Comparison of ENCODE assay signal across 14 mouse cellular contexts in the genomic region with DNA sequence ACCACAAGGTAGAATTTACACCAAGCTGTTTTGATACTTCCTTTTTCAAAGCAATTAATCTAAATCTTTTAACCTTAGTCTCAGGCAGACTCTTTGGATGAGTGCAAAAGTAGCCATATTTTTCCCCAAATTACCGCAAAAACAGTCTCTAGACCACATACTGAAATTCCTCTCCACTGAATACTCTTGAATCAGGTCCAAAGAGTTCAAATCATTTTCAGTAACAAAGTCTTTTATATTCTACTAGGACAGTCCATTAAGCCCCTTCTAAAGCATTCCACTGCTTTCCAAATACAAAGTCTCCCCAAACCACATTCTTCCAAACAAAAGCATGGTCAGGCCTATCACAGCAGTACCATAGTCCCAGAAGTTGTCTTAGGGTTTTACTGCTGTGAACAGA.
"Had no signal": no experiment of that assay in that cellular context is flagged by ENCODE, and none has a peak within 500 bp of the region (broad histone marks: within the 10 kb centered on the region; RNA-seq: fewer than 3 reads in every experiment).

No protein-coding gene starts in this region.

- DNase-seq: cerebellum, adult 9-10 months; cerebellum, adult 9-11 months; cerebellum, postnatal 10 days; cerebellum, postnatal 14 days; cerebellum, postnatal 25 days; cerebellum, postnatal 36 days; embryo, embryonic 11 days; forebrain, postnatal 0 days; gastrocnemius, adult 2 months; gastrocnemius, postnatal 10 days; gastrocnemius, postnatal 14 days; gastrocnemius, postnatal 25 days; gastrocnemius, postnatal 36 days; heart, adult 2 months had no signal
